Mouse (Mus musculus) urinary bladder, postnatal 4 days (tissue): ENCODE results near the gene Gpr107.

Experiments used
- DNase-seq, 2 experiments: peaks; one replicate each; pipeline ENCODE4 v3.0.0; 2021 to 2022; ENCODE audit warnings: low spot score in 2 of 2

The Gpr107 gene

GRCm38 (mm10) chr2:31200051-31200450 lies 47.9 kb downstream of the Gpr107 start:
- no peak for DNase-seq

DNA sequence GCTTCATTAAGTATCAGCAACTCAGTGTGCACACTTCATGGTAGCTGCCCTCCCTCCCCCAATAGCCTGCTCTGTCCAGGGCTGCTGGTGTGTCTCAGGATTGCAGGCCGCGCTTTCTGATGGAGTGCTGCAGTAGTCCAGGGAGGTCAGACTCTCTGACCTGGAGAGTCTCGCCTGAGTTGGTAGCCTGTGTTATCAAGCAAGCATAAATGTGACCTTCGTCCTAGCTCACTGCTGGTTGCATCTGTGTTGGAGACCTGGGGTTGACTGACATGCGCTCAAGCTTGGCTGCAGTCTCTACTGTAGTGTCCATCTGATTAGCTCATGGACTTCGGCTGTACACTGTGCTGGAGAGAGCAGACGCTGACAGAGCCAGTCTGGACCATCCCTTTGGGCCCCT lies 49.7 kb downstream of the Gpr107 start:
- DNase-seq = no peak

DNA sequence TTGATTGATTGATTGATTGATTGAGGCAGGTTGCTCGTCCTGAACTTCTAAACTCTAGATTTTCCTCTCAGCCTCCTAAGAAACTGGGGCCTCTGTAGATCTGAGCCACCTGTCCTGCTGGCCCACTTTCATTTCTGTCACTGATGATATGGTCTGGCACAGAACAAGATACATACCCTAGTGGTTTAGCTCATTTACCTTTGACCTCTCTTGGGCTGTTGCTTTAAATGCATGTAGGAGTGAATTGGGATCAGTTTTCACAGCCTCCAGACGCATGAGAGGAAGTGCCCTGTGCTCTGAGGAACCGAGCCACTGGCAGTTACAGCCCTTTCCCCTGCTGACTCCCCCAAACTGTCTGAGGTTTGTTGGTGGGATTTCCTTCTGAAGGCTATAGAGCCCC lies 50.2 kb downstream of the Gpr107 start:
- no peak for DNase-seq

DNA sequence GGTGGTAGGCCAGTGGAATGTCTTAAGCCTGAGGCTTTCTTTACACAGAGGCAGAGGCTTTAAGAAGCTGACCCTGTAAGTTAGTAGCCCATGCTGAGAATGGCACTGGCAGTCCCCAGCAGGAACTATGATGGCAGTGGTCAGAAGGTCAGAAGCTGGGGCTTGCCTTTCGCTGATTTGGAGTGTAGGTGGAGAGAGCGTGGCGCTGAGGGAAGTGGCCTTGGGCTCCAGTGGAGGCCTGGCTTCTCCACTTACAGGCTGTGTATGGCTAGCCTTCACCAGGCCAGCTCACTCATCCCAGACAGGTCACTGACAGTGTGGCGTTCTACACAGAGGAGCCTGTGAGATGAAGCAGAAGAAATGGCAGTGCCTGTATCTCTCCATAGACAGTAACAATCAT lies 50.8 kb downstream of the Gpr107 start:
- DNase-seq = no peak

DNA sequence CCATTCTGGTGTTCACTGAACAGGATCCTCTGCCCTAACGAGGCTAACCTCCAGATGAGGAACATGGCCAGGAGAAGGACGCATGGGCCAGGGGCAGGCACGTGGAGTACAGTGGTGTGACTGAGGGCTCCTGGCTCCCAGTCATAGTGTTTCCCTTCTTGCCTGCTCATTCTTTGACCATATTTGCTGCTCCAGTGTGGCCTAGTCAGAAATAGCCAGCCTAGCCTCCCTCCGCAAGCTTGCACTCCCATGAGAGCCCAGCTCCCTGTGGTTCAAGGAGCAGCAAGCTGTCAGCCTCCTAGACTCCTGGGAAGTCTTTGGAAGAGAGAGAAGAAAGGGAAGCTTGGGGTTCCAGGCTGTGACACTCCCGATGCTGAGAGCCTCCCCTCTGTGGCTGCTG lies 52.6 kb downstream of the Gpr107 start:
- no peak for DNase-seq

DNA sequence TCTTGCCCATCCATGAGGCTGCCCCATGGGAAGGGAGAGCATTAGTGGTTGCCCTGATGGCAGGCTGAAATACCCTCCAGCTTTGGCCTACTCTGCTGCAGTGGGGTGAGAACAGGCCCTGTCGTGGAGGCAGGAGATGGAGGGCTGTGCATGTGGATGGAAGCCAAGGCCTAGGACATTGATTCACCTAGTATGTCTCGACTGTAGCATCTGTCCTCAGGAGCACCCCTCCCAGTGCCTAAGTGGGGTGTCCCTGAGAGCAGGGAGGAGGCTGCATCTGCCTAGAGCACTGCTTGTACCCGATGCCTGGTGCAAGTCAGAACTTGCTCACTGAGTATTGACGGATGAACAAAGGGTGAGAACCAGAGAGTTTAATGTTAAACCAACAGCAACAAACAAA lies 54.1 kb downstream of the Gpr107 start:
- no peak for DNase-seq

GRCm38 (mm10) chr2:31206882-31207281 lies 54.8 kb downstream of the Gpr107 start:
- DNase-seq = no peak

DNA sequence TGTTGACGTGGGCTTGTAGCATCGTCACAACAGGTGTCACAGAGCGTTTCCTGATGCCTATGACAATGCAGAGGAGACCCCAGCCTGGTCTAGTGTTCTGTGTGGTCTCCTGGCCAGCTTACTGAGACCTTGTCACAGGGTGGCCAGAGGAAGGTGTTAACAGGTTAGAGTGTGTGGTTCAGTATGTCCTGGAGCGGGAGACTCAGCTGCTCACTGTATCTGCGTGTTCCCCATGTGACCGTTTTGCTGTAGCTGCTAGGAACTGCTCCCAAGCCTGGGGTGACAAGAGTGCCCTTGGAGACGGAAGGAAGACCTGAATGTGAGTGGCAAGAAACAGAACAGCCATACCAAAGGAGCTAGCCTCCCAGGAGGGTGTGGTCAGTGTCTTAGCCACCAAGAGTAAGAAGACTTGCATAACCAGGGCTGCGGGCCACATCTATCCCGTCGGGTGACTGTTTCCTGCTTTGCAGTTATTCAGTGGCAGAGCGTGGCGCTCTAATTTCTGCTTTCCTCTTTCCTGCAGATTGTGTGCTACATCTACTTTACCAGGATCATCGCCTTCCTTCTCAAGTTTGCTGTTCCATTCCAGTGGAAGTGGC lies 56.5 kb downstream of the Gpr107 start:
- DNase-seq = no peak

DNA sequence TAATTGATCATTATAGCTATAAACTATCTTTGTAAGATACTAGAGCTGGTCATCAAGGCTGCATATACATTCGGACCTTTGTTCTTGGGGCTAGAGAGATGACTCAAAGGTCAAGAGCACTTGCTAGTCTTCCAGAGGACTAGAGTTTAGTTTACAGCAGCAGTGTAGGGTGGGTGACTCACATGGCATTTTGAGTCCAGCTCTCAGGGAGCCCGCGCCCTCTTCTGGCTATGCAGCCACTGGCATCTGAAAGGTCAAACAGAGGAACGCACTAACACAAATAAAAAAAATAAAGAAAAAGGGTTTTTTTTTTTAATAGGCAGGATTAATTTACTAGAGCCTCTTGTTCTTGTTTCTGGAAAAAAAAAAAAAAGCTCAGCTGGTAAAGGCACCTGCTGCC lies 57.4 kb downstream of the Gpr107 start:
- no peak for DNase-seq

DNA sequence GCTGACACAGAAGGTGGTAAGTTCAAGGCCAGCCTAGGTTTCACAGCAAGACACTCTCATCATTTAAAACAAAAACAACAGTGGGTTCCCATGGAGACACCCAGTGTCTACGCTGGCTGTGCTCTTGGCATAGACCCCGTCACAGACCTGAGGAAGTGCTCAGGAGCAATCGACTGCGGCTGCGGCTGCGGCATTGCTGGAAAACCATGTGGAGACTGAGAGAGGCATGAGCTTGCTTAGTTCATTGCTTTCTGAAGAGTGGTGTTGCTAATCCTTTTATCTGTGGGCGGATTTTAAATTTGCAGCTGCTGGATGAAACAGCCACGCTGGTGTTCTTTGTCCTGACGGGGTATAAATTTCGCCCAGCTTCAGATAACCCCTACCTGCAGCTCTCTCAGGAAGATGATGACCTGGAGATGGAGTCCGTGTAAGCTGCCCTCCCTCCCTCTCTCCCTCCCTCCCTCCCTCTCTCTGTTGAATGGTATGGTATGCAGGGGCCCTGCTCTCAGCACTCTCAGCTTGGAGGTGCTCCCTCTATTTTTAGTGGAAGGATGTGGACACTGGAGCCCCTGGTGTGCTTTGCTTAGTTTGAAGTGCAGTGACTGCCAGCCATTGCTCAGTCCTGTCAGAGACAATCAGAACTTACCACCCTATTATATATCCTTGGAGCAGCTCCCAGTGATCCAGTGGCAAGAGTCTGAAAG lies 58.2 kb downstream of the Gpr107 start:
- DNase-seq = no peak

GRCm38 (mm10) chr2:31211204-31211603 lies 59.1 kb downstream of the Gpr107 start:
- DNase-seq = no peak

GRCm38 (mm10) chr2:31214211-31214796 lies 62.2 kb downstream of the Gpr107 start:
- no peak for DNase-seq

GRCm38 (mm10) chr2:31218611-31219010 lies 66.5 kb downstream of the Gpr107 start:
- DNase-seq = no peak

GRCm38 (mm10) chr2:31219470-31219869 lies 67.4 kb downstream of the Gpr107 start:
- DNase-seq = no peak

- DNase-seq = no peak
Observed at GRCm38 (mm10) chr2:31220844-31221243, 68.7 kb downstream of the Gpr107 start.

DNA sequence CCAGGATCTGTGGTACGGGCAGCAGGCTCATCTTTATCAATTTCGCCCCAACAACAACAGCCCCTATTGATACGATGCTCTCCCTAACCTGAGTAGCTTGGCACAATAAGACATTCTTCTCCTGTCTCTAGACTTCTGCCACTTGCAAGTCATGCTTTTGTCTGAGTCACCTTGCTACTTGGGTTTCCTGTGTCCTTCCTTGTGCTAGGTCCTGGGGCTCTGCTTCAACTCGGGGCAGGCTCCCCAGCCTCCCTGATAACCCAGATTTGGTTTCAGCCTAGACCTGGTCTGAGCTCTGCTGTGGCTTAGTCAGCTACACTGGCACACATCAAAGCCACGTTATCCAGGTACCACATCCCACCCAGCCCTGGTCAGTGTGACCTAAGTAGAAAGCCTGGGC lies 69.5 kb downstream of the Gpr107 start:
- DNase-seq = no peak

DNA sequence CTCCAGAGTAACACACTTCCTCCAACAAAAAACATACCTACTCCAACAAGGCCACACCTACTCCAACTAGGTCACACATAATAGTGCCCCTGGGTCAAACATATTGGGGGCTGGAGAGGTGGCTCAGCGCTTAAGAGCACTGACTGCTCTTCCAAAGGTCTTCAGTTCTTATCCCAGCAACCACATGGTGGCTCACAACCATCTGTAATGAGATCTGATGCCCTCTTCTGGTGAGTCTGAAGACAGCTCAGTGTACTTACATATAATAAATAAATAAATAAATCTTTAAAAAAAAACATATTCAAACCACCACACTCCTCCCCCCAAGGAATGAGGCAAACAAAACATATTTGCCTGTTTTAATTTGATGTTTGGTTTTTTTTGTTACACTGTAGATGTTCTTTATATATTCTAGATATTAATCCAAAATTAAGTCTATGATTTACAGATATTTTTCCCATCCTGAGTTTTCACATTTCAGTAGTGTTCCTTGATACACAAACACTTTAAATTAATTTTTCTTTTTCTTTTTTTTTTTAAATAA lies 76.7 kb downstream of the Gpr107 start:
- no peak for DNase-seq

GRCm38 (mm10) chr2:31239203-31239696 lies 87.1 kb downstream of the Gpr107 start:
- DNase-seq = no peak

DNA sequence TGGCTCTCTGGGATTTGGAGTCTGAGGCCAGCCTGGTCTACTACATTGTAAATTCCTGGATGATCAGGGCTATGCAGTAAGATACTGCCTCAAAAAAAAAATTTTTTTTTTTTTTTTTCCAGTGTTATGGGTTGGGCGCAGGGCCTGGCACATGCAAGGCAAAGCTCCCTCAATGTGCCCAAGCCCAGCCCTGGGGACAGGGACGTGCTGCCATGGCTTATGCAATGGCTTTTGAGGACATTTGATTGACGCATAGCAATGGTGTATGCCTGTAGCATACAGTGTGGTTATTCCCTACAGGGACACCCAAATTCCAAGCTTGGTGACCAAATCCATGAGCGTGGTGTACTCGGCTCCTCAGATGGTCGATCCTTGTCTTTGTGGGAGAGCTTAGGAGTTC lies 87.7 kb downstream of the Gpr107 start:
- DNase-seq = no peak

DNA sequence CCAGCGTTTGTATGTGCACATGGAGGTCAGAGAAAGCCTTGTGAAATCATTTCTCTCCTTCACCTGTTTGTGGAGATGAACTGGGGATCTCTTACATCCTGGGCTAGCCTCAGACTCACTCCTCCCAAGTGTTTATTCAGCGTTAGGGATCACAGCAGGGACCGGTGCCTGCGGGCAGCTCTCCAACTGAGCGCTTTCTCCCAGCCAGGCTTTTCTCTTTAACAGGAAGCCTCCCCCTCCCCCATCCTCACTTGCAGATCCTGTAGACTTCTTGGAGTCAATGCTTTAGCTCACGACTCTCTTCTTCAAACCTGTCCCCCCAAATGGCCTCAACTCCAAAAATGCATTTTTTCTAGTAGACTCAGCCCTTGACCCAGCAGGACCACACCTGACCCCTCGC lies 89.5 kb downstream of the Gpr107 start:
- DNase-seq = no peak

GRCm38 (mm10) chr2:31244216-31244615 lies 92.1 kb downstream of the Gpr107 start:
- DNase-seq = no peak

DNA sequence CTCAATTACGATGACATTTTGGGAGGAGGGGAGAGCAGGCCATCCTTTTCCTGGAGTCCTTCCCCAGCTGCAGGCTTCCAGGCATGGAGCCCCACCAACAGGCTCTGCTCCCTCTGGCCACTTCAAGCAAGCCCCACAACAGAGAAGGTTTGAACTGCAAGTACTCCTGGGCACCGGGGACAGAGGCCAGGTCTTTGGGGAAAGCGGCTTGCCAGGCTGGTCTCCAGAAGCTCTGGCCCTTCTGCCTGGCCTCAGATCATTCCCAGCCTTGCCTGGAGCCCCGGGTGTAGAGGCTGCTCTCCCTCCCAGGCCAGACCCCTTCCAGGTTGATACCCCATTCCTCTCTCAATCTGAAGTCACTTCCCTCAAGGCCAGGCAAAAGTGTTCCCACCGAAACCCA lies 92.9 kb downstream of the Gpr107 start:
- no peak for DNase-seq
